Mouse (Mus musculus): Measurements from ENCODE around the gene Capn13.
A peak's percentile ranks its signal among the peaks of the same experiment; 100 is the strongest.

Gene Capn13

DNA sequence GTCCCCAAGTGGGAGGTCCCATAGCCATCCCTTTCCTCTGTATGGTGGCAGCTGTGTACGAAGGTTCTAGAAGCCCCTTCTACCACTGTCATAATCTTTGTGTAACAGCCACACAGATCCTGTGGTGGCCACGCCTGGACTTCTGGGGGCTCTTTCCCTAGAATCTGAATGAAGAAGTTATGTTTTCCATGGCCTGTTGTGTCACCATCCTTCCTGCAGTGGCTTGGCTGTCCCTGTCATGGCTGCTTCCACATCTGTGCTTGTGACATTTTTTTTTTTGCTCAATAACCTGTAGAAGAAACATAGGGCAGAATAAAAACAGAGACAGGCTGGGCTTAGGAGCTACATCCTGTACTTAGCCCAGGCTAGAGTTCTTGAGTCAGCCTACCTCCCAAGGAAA lies at the start of gene Capn13:
Gene Capn13 (minus strand): TSS at position 5 of the 400 bp plus-strand sequence.
- DNase-seq, result no peak

DNA sequence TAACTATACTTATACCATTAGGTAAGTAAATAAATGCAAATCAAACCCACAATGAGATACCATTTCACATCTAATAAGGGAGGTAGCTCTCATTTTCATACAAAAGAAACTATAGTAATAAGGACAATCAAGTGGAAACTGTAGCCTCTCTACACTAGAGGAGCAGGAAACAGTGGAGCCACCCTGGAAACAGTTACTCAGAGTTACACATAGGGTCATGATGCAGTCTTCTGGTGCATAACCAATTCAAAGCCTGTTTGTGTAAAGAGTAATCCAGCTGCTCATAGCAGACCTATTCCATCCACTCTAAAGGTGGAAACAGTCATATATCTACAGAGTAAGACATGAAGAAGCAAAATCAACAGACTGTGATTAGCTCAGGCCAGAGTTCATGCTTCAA lies 48.4 kb upstream of the Capn13 start:
- DNase-seq, result no peak

DNA sequence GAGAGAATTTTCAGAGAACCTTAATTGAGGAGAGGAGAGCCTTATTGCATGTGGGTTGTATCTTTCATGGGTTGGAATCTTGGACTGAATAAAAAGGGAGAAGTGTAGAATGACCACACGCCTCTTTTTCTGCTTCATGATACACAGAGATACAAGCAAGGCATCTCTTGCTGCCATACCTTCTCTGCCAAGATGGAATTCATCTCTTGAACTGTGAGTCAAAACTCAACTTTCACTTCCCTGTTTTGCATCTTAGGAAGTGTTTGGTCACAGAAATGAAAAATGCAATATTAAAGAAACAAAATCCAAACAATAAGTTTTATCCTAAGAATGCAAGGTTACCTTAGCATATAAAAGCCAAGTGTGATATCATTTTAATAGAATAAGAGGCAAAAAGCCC lies 40.1 kb upstream of the Capn13 start:
- DNase-seq, result no peak

DNA sequence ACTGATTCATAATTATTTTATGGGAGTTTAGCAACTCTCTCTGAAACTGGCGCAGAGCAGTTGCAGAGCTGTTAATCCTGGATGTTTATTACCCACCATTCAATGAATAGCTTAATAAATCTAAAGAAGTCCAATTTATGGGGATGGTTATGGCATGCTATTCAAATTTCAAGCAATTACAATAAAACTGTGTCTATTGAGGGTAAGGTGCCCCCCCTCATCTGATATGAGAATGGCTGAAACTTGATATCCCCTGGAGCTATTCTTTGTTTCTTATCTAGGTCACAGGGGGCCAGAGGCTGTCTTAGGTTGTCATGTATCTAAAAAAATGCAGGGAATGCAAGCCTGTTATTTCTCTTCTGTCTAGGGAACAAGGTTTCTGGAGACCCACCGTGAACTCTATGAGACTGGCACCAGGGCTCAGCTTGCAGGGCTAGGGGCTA lies 31.9 kb upstream of the Capn13 start:
- DNase-seq, result no peak

DNA sequence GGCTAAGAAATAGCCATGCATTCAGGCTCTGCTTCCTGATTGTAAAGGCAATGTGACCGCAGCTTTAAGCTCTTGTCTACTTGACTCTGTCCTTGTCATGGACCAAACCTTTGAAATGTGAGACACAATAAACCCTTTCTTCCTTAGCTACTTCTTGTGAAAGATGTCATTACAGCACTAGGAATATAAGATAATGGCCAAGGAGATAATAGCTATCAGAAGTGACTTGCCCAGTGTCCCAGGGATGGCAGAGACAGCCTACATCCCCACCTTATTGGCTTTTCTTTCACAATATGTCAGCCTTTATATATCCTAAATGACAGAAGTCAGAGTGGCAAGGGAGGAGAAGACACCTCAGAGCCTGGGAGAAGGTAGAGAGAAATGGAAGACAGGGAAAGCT lies 31.4 kb upstream of the Capn13 start:
- no peak for DNase-seq

DNA sequence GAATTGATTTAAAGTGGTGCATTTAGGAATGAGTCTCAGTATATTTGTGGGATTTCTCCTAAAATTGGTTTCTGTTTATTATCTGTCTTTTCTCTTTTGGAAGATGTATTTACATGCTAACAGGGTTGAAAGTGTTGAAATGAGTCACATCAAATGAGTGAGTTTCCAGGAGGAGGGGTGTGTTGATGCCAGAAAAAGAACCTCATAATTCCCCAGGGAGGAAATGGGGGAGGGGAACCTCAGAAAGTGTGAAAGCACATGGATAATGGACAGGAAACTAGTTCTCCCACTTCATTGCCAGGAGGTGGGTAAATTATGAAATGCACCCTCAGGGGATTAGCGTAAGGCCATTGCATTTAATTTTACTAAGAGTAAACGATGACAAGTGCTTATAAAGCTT lies 16.7 kb upstream of the Capn13 start:
- no peak for DNase-seq

DNA sequence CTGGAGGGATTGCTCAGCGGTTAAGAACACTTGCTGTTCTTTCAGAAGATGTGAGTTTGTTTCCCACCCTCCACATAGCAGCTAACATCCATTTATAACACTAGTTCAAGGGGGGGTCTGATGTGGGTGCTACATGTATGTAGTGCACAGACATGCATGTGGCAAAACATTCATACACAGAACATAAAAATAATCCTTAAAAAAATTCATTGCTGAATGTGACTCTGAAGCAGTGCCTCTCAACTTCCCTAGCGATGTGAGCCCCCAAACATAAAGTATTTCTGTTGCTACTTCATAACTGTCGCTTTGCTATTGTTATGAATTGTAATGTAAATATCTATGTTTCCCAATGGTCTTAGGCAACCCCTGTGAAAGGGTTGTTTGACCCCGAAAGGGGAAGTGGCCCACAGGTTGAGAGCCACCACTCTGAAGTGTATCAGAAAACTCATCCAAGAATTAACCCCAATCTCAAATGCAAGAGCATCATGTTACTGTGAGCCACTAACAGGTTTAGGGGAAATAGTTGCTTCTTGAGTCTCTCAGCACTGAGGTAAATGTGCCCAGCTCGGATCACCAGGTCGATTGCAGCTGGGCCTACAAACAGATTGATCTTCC lies 15.6 kb upstream of the Capn13 start:
- no peak for DNase-seq

DNA sequence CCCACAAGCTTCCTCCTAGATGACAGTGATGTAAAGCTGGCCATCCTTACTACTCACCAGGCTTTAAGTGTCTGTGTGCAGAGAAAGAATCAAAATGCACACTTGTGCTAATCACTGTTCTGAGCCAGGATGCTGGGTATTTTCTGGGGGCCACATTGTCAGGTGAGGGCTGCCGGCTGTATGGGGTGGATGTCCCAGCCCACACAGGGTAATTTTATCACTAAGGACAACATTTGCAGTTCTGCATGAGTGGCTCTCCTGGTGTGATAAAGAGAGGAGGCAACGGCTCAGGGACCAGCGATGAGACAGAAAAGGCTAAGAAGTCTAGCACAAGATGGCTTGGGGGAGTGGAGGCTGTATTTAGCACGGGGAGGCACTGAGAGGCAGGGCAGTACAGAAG lies 11.2 kb upstream of the Capn13 start:
- DNase-seq, result no peak

DNA sequence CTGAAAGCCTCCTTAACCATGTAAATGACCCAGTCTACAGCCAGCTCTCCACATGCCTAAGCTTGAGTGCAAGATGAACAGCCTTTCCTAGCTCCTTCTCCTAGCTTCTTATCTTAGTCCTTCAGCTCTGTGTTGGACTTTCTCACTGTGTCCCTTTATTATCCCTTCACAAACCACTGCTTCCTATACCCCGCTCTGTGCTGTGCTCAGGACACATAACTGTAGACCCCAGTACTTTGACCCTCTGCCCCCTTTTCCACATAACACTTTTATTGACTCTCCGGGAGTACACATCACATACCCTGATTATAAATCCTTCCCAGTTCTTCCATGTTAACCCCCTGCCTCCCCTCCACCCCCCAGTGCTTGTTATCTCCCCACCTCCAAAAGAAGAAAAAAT lies 606 bp upstream of the Capn13 start:
- no peak for DNase-seq

DNA sequence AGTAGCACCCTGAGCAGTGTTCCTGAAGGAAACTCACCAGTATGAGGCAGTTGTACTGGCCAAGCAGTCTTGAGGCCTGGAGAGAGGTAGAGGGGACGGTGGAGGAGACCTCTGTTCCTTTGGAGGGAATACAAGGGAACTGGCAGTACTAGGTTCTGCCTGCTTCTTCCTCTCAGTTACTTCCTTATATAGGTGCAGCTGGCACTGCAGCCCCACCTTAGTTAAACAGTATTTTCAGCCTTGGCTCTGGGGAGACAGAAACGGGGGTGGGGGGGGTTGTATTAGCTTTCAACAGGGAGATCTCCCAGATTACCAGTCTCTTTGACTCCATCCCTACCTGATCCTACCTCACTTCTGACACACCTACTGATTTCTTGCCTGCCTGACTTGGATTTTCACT lies 1.5 kb downstream of the Capn13 start:
- DNase-seq, result no peak

DNA sequence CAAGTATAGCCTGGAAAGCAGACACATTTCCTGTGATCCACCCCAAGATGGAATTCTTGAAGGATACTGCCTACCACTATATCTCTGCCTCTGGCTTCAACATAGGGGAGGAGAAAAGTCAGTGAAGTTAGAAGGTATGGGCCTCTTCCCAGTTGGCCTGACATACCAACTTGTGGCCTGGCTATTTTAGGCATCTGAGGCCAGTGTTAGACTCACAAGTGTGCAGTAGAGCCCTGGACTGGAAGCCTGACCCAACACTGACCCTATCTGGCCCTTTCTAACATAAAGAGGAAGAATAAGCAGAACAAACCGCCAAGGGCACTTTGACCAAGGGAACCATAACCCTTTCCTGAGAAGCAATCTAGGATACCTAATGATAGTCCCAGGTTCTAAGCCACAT lies 7.3 kb downstream of the Capn13 start:
- no peak for DNase-seq

DNA sequence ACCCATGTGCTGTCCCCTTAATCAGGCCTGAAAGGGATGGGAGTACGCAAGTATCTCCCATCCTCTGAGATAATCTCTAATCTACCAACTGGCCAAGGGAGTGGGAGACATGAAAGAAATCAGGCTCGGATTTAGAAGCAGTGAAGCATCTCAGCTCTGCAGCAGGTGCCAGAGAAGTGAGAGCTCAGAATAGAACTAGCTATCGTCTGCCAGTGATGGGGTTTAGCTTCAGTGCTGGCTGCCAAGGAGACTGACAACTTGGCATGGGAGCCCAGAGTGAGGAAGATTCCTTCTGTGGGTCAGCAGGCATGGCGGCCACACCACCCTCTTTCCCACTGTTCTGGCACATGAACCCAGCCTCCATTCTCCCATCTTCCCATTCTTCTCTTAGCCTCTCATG lies 8.9 kb downstream of the Capn13 start:
- DNase-seq, result peak; percentile 54

DNA sequence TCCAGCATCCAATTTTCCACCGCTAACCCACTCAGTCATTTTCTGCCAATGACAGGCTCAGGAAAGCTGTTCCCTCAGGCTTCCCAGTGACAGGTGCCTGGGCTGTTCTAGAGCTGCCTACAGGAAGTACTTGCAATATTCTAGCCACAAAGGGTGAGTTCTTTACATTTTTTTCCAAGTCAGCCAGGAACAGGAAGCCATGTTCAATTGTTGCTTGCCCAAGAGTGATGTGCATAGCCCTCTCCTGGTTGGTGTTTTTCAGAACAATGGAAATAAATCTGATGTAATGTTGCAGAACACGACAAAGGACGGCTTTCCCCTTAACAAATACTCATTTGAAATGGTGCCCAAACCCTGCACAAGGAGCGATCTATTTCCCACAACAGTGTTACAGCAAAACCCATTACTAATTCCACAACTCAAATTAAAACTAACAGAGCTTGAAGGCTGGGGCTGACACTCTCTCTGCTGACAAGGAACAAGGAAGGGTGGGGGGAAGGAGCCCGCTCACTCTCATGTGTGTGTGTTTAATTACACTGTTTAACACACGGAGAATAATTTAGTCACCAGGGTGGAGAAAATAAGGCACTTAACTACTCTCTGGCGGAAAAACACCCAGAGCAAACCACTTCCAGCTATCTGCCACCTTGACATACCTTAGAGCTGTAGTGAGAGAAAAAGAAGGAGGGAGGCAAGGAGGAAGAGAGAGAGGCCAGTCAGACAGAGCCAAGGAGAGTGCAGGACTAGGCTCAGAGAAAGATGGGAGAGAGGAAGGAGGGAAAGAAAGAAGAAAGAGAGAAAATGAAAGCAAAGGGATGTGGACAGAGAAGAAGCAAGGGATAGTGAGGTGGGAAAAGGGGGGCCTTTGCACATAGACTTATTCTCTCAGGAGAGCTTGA lies 10.2 kb downstream of the Capn13 start:
- DNase-seq, result no peak

DNA sequence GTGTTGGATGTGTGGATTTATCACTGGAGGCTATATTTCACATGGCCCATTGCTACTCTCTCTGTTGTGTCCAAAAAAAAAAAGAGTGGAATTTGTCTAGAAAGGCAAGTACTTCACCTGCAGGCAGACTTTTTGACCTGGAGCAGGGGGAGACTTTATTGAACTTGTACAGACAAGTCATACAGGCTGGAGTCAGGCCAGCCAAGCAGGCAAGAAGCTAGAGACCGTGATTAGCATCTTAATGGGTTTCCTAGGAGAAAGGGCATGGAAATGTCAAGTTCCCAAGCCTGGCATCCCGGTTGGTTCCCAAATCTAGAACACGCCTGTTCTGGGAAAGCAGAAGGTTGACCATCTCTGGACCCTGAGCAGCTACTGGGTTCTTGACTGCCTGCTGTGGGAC lies 11.3 kb downstream of the Capn13 start:
- DNase-seq, result no peak

DNA sequence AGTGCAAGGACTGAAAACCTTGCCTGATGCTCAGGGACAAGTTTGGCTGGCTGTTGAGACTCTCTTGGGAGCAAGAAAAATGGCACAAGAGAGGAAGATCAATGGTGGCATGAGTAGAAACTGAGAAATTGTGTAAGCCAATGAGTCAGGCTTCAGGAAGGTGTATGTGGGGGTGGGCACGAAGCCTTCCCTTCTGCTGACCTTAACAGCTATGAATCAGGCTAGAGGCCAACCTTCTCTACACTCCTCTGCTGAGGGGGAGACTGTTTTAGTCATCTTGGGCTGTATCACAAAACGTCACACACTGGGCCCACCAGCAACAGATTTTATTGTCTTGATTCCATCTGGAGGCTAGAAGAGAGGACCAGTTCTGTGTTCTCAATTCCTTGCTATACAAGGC lies 14.1 kb downstream of the Capn13 start:
- peak; percentile 23 for DNase-seq

DNA sequence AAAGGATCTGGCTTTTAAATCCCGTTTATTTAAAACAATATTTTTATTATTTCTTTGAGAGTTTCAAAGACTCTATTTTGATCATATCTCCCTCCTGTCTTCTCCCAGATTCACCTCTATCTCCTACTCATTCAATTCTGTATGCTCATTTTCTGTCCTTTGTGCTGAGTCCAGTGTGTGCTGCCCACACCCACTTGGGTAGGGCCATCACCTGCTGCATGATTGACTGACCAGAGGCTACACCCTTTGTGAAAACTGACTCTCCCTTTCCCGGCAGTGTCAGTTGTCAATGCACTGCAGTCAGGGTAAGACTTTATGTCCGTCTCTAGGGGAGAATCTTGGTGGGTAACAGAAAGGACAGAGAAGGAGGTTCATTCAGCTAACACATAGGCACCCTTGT lies 14.7 kb downstream of the Capn13 start:
- no peak for DNase-seq

DNA sequence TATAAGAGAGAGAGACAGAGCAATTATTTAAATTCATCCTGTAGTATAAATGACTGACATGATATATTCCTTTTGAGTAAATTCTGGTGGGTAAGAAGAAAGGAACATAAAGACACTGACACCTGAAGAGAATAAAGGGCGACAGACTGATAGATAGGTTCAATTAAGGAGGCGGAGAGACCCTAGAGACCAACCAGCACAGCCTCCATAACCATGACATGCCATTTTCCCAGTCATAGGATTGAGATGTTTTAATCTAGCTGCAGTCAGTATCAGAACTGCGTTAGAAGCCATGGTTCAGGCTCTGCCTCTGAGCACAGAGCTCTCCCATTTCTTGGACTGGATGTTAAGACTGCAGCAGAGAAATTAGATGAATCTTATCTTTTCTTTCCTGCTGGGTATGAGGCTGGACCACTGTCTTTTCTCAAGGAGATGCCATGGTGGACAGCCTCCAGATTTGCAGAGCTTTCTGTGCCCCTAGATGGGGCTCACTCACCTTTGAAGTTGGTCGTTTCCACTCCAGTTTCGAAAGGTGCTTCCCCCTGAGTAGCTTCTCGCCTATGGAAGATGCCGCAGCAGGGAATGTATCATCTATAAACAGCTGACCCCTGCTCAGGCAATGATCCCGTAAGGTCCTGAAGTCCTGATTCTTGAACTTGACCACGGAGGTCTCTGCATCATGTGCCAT lies 18.2 kb downstream of the Capn13 start:
- no peak for DNase-seq

DNA sequence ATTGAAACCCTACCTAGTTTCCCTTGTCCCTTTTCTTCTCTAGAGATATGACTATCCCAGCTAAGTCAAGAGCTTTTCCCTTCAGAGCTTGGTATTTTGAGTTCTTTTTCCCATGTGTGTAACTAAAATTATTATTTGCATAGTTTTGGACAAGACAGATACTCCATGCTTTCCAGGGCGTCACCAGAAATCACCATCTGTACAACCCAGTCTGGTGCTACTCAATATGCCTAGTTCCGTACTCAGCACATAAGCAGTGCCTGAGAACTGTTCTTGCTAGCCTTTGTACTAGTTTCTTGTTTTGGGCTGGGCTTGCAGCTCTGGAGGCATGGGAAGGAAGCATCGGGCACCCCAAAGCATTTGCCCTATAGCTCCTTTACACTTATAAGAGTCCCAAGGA lies 19.0 kb downstream of the Capn13 start:
- DNase-seq, result no peak

DNA sequence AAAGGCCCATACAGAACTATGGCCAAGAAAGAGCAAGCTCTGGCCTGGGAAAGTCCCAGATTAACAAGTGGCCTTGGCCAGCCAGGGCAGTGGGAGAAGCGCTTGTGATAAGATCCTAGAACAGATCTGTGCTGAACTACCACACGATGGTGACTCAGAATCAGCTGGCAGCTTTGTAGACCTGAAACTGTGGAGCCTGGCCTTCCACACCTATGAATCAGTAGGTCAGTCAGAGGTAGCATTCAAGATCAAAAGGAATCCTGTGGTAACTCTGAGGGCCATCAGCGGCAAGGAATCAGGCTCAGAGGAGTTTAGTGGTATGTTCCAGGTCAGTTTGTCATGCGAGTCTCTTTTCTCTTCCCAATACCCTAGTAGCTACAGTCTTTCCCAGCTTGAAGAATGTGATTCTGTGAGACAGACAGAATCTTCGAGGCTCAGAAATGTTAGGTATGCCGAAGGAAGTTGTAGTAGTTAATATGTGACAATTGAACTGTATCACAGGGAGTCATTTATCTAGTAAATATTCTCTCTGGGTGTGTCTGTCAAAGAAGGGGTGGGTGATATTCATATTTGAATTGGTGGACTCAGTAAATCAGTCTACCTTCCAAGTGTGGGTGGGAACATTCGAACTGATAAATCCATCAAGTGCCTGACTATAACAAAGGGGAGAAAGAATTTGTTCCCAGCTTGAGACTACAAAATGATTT lies 22.7 kb downstream of the Capn13 start:
- no peak for DNase-seq

DNA sequence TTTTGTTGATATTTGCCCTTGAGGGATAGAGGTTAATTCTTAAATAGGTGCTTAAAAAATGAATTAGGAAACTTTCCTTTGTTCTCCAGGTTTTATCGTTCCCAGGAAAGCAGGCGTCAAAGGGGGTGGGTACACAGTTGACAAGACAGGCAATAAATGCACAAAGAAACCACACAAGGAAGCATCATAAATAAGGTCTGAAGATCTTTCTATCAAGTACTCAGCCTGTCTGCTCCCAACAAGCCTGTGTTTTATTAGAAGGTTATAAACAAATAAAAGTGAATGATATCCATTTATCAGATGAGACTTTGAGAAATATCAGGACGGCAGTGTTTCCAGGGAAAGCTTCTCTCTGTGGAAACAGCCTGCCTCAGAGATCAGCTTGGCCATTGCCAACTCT lies 33.3 kb downstream of the Capn13 start:
- DNase-seq, result no peak

DNA sequence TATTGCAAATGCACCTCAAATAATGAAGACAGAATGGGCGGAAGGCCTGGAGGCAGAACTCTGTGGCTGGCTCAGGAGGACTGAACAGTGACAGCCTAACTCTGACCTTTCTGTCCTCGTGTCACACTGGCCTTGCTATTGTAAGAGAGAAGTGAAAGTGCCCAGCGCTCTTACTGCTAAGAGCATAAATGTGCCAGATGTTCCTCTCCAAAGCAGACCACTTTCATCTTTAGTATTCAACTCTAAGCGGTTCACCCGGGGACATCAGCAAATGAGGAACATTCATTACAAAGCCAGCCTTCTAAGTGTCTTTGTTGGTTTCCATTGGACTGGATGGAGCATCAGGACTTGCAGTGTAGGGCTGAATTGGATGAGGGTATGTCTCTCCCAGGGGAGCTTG lies 39.6 kb downstream of the Capn13 start:
- no peak for DNase-seq

DNA sequence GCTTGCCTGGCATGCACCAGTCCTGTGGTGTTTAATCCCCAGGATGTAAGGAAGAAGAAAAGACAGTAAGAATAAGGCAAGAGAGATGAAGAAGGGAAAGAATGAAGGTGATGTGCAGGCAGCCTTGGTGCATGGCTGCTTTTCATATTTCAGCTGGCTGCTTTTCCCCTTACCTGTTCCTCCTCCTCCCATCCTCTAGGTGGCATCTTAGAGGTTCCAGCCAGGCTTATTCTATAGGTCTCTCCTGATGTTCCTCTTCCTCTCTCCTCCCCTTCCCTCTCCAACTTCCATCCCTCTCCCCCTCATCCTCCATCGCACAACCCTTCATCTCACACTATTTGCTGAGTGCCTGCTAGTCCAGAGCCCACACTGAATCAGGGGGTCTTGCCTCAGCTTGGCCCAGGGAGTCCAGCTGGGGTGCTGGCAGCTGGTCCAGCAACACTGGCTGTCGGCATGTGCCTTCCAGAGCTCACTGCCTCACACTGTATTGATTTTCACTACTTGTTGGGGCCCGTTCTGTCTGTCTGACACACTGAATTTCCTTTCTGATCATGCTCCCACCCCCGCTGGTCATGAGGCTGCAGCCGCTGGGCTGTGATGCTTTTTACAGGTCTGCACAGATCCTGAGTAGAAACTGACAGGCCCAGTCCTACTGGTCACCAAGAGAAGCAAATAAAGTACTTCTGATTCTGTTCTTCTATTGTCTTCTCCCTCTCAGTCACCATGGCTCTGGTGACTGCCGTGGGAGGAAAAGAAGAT lies 56.9 kb downstream of the Capn13 start:
- DNase-seq, result no peak

DNA sequence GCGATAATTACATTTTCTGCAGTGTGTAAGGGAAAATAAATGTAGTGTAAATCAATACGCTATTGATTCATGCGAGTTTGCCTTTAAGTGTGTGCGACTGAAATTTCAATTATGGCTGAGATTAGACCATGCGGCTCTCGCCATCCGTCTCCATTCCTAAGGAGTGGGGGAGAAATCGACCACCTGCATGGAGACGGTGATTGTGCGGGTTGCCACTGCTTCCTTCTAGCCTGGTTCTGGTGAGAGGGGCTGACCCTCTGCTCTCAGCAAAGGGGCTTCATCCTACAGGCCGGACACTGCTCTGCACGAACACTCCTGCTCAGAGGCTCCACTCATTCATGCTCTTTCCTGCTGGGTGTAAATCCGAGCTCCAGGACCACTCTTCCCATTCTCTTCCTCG lies 58.0 kb downstream of the Capn13 start:
- DNase-seq, result no peak

Data from right cerebral cortex, postnatal 25 days (tissue).